Mouse (Mus musculus): ENCODE measurements around the gene Card10. TPM values are rescaled to one million over a fixed set of nuclear protein-coding genes. Genes with fewer than 3 reads are reported as not detected.
A peak's percentile ranks its signal among the peaks of the same experiment; 100 is the strongest.
"Not testable (repeated sequence)": the region's sequence is repeated elsewhere in the genome, so short reads cannot be mapped to it uniquely, and the experiment has no call there.

Card10 gene
- polyA plus RNA-seq, 1 experiment, result 0.73 TPM

DNA sequence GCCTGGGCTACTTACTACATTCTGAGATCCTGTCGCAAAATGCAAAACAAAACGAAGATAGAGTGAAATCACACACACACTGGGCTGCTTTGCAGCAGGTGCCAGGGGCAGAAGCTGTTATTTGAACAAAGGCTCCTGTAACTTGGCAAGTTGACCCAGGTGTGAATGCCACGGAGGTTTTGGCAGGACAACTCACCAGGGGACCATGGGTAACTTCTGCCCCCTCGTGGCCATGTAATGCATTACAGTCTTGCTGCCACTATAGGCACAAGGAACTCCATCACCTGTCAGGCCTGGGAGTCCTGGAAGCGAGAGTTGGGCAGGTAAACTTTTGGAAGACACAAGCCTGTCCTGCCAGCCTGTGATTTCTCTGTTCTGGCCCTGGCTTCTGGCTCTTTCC is 45.6 kb upstream of the Card10 start:
- no peaks in the 10 kb centered on the region for H3K27me3 ChIP-seq (ENCODE audit: control insufficient read depth, insufficient read depth, insufficient read length)
- TF ChIP-seq CTCF (IDR thresholded peaks at IDR 0.05; ENCODE audit: control insufficient read depth, insufficient read depth, insufficient read length) (peak; percentile 93), CEBPB (IDR thresholded peaks at IDR 0.05; ENCODE audit: low read depth) (no peak), MYOG (IDR thresholded peaks at IDR 0.05; ENCODE audit: control insufficient read depth, extremely low read depth, insufficient read length) (no peak), MAX (IDR thresholded peaks at IDR 0.05) (no peak)
- H3K4me3 ChIP-seq (ENCODE audit: insufficient read depth, poor library complexity, severe bottlenecking), result no peak overlapping the region
- H3K79me3 ChIP-seq (ENCODE audit: low read depth), result peaks cover 38% of the 10 kb centered on the region
- H3ac ChIP-seq (ENCODE audit: control insufficient read depth, insufficient read length, low read depth), result no peak overlapping the region
- H3K79me2 ChIP-seq (ENCODE audit: control insufficient read depth, insufficient read depth), result peaks cover 47% of the 10 kb centered on the region
- peaks cover 41% of the 10 kb centered on the region for H3K36me3 ChIP-seq (ENCODE audit: control insufficient read depth, insufficient read depth)

DNA sequence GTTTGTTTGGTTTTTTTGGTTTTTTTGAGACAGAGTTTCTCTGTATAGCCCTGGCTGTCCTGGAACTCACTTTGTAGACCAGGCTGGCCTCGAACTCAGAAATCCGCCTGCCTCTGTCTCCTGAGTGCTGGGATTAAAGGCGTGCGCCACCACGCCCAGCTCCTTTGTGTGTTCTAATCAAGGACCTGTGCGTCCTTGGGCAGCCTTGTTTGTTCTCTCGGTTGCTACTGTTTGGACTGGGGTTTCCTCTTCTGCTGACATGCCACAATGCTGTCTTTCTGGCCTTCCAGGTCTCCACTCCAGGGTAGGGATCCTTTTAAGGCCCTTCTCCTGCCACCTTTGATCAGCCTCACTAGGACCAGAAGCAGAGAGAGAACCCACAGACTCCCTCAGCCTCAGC is 44.0 kb upstream of the Card10 start:
- not testable (repeated sequence) for H3K27me3 ChIP-seq (ENCODE audit: control insufficient read depth, insufficient read depth, insufficient read length); H3K4me3 ChIP-seq (ENCODE audit: insufficient read depth, poor library complexity, severe bottlenecking); H3ac ChIP-seq (ENCODE audit: control insufficient read depth, insufficient read length, low read depth)
- peaks cover 41% of the 10 kb centered on the region for H3K36me3 ChIP-seq (ENCODE audit: control insufficient read depth, insufficient read depth)
- H3K79me2 ChIP-seq (ENCODE audit: control insufficient read depth, insufficient read depth), result peaks cover 57% of the 10 kb centered on the region
- H3K79me3 ChIP-seq (ENCODE audit: low read depth), result peaks cover 44% of the 10 kb centered on the region

- TF ChIP-seq CEBPB (IDR thresholded peaks at IDR 0.05; ENCODE audit: low read depth) (no peak), CTCF (IDR thresholded peaks at IDR 0.05; ENCODE audit: control insufficient read depth, insufficient read depth, insufficient read length) (no peak), MYOG (IDR thresholded peaks at IDR 0.05; ENCODE audit: control insufficient read depth, extremely low read depth, insufficient read length) (no peak), USF1 (IDR thresholded peaks at IDR 0.05; ENCODE audit: low read depth) (no peak), FOSL1 (IDR thresholded peaks at IDR 0.05; ENCODE audit: insufficient read depth, low read length, poor library complexity, severe bottlenecking) (no peak), MAX (IDR thresholded peaks at IDR 0.05) (no peak), MYOD1 (IDR thresholded peaks at IDR 0.05; ENCODE audit: control insufficient read depth, insufficient read length, low read depth) (no peak)
- peaks cover 44% of the 10 kb centered on the region for H3K79me3 ChIP-seq (ENCODE audit: low read depth)
- H3K27me3 ChIP-seq (ENCODE audit: control insufficient read depth, insufficient read depth, insufficient read length), result no peaks in the 10 kb centered on the region
- no peak overlapping the region for H3K4me3 ChIP-seq (ENCODE audit: insufficient read depth, poor library complexity, severe bottlenecking)
- no peak overlapping the region for H3ac ChIP-seq (ENCODE audit: control insufficient read depth, insufficient read length, low read depth)
- H3K36me3 ChIP-seq (ENCODE audit: control insufficient read depth, insufficient read depth), result peaks cover 41% of the 10 kb centered on the region
- peaks cover 57% of the 10 kb centered on the region for H3K79me2 ChIP-seq (ENCODE audit: control insufficient read depth, insufficient read depth)
Measured at GRCm38 (mm10) chr15:78846352-78846751, 43.5 kb upstream of the Card10 start.

GRCm38 (mm10) chr15:78845867-78846266 is 43.0 kb upstream of the Card10 start:
- Histone ChIP-seq H3K79me2 (ENCODE audit: control insufficient read depth, insufficient read depth) (peaks cover 57% of the 10 kb centered on the region), H3ac (ENCODE audit: control insufficient read depth, insufficient read length, low read depth) (peak overlapping the region; percentile 9), H3K4me3 (ENCODE audit: insufficient read depth, poor library complexity, severe bottlenecking) (no peak overlapping the region), H3K36me3 (ENCODE audit: control insufficient read depth, insufficient read depth) (peaks cover 41% of the 10 kb centered on the region), H3K79me3 (ENCODE audit: low read depth) (peaks cover 44% of the 10 kb centered on the region), H3K27me3 (ENCODE audit: control insufficient read depth, insufficient read depth, insufficient read length) (no peaks in the 10 kb centered on the region)
- no peak for TF ChIP-seq CEBPB (IDR thresholded peaks at IDR 0.05; ENCODE audit: low read depth)
- TF ChIP-seq USF1 (IDR thresholded peaks at IDR 0.05; ENCODE audit: low read depth), result no peak
- no peak for TF ChIP-seq MYOG (IDR thresholded peaks at IDR 0.05; ENCODE audit: control insufficient read depth, extremely low read depth, insufficient read length)
- no peak for TF ChIP-seq MYOD1 (IDR thresholded peaks at IDR 0.05; ENCODE audit: control insufficient read depth, insufficient read length, low read depth)
- no peak for TF ChIP-seq CTCF (IDR thresholded peaks at IDR 0.05; ENCODE audit: control insufficient read depth, insufficient read depth, insufficient read length)

- Histone ChIP-seq H3K79me3 (ENCODE audit: low read depth) (peaks cover 44% of the 10 kb centered on the region), H3K36me3 (ENCODE audit: control insufficient read depth, insufficient read depth) (peaks cover 41% of the 10 kb centered on the region), H3K79me2 (ENCODE audit: control insufficient read depth, insufficient read depth) (peaks cover 57% of the 10 kb centered on the region), H3K27me3 (ENCODE audit: control insufficient read depth, insufficient read depth, insufficient read length) (no peaks in the 10 kb centered on the region), H3K4me3 (ENCODE audit: insufficient read depth, poor library complexity, severe bottlenecking) (peak overlapping the region; percentile 60), H3ac (ENCODE audit: control insufficient read depth, insufficient read length, low read depth) (peak overlapping the region; percentile 60)
- TF ChIP-seq MAX (IDR thresholded peaks at IDR 0.05) (peak; percentile 97), MYOD1 (IDR thresholded peaks at IDR 0.05; ENCODE audit: control insufficient read depth, insufficient read length, low read depth) (no peak), USF1 (IDR thresholded peaks at IDR 0.05; ENCODE audit: low read depth) (peak; percentile 51)
Measured at GRCm38 (mm10) chr15:78845321-78845720, 42.5 kb upstream of the Card10 start.

DNA sequence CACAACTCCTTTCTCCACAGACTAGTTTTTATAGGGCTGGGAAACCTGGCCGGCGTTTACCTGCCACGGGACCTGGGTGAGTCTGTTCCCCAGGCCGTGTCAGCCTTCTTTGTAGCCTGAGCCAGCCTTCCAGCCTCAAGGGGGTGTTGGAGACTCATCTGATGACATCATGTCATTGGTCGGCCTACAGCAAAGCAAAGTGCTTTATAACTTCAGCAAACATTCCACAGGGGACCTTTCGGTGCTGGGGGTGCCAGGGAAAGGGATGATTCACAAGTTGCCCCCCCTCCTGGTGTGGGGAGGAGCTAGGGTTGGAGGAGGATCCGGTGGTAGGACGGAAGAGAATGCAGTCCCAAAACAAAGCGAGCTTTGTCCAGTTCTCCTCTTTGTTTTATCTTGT is 41.9 kb upstream of the Card10 start:
- H3K79me2 ChIP-seq (ENCODE audit: control insufficient read depth, insufficient read depth), result peaks cover 57% of the 10 kb centered on the region
- peaks cover 44% of the 10 kb centered on the region for H3K79me3 ChIP-seq (ENCODE audit: low read depth)
- H3K36me3 ChIP-seq (ENCODE audit: control insufficient read depth, insufficient read depth), result peaks cover 41% of the 10 kb centered on the region
- H3K27me3 ChIP-seq (ENCODE audit: control insufficient read depth, insufficient read depth, insufficient read length), result no peaks in the 10 kb centered on the region
- TF ChIP-seq USF1 (IDR thresholded peaks at IDR 0.05; ENCODE audit: low read depth), result peak; percentile 1
- TF ChIP-seq FOSL1 (IDR thresholded peaks at IDR 0.05; ENCODE audit: insufficient read depth, low read length, poor library complexity, severe bottlenecking), result peak; percentile 69
- TF ChIP-seq CEBPB (IDR thresholded peaks at IDR 0.05; ENCODE audit: low read depth), result no peak
- peak; percentile 61 for TF ChIP-seq MAX (IDR thresholded peaks at IDR 0.05)
- H3K4me3 ChIP-seq (ENCODE audit: insufficient read depth, poor library complexity, severe bottlenecking), result peak overlapping the region; percentile 60
- peak overlapping the region; percentile 89 for H3ac ChIP-seq (ENCODE audit: control insufficient read depth, insufficient read length, low read depth)

Data from C2C12 (cell line).